Mouse (Mus musculus) CD4-positive, CD25-positive, alpha-beta regulatory T cell, adult 4 months (primary cell): ENCODE data around the gene Gm21860. TPM values are rescaled to one million over a fixed set of nuclear protein-coding genes. Genes with fewer than 3 reads are reported as not detected.

Source experiments
- polyA plus RNA-seq, 2 experiments: library from polyadenylated mRNA; unstranded; fragments of 100-300 nt; shearing (Covaris generic); gene quantifications; one replicate each; pipeline ENCODE4 v1.2.1; 2017

Gene Gm21860
- polyA plus RNA-seq, 2 experiments from 2014 or later: not detected

Other genes with a start within 250 kb of the Gm21860 start
- not detected for gene Gm47283, start 29.9 kb upstream of the Gm21860 start, polyA plus RNA-seq
- not detected for gene Gm21748, start 84.4 kb upstream of the Gm21860 start, polyA plus RNA-seq